Mouse (Mus musculus) erythroblast, embryonic 14.5 days (primary cell): ENCODE data around the gene Lrig2.

Experiments used
- GATA1 ChIP-seq: IDR thresholded peaks from 2 replicates; pipeline ENCODE4 v1.6.1; 2012; ENCODE audit warnings: low read length, inconsistent platforms, mixed read lengths
- TAL1 ChIP-seq: IDR thresholded peaks from 3 replicates; pipeline ENCODE4 v1.6.1; 2012; ENCODE audit warnings: low read length, inconsistent platforms, mixed read lengths

DNA sequence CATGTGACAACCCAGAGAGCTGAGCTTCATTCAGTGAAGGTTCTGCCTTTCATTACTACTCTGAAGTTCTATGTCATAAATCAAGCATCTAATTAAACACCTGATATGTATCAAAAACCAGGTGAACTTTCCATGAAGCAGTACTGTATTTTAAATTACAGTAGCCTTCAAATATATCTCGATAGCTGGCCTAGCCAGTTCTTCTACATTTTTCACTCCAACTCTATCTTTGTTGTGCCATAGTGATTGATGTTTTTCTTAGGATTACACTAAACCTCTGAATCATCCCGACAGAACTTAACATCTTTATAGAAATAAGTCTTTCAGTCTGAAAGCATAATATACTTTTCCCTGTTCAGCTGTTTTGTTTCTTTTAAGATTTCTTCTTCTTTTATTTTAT is 2.8 kb upstream of the Lrig2 start:
- TF ChIP-seq TAL1 (no peak), GATA1 (no peak)
